Mouse (Mus musculus) heart, embryonic 13.5 days (tissue): ENCODE measurements around the gene Ssx2ip. TPM values are rescaled to one million over a fixed set of nuclear protein-coding genes. Genes with fewer than 3 reads are reported as not detected.

Experiments used
- ATAC-seq: fragments of 200-750 bp; cut with Nextera tagmentation; 2 replicates; pipeline ENCODE4 v1.8.0; 2017; ENCODE audit warnings: moderate TSS enrichment; ENCODE audit not compliant: insufficient number of reproducible peaks, low FRiP score, low TSS enrichment; ENCODE audit errors: extremely low read depth
- H3K27ac ChIP-seq: fragments of 300-500 bp; sonication (generic); replicated peaks from 2 replicates; pipeline ENCODE4 v1.5.1; 2015; ENCODE audit warnings: moderate library complexity, mild to moderate bottlenecking, inconsistent platforms
- H3K27me3 ChIP-seq: fragments of 300-500 bp; sonication (generic); replicated peaks from 2 replicates; pipeline ENCODE4 v1.6.1; 2015; ENCODE audit warnings: mild to moderate bottlenecking, inconsistent platforms
- H3K36me3 ChIP-seq: fragments of 300-500 bp; sonication (generic); 2 replicates; pipeline ENCODE4 v1.6.1; 2015; ENCODE audit warnings: mild to moderate bottlenecking, inconsistent platforms
- H3K4me1 ChIP-seq: fragments of 300-500 bp; sonication (generic); 2 replicates; pipeline ENCODE4 v1.6.1; 2015; ENCODE audit warnings: inconsistent platforms
- H3K4me2 ChIP-seq: fragments of 300-500 bp; sonication (generic); 2 replicates; pipeline ENCODE4 v1.6.1; 2015; ENCODE audit warnings: inconsistent platforms, mild to moderate bottlenecking, moderate library complexity
- H3K4me3 ChIP-seq: fragments of 300-500 bp; sonication (generic); 2 replicates; pipeline ENCODE4 v1.5.1; 2015; ENCODE audit warnings: moderate library complexity, mild to moderate bottlenecking, inconsistent platforms
- H3K9ac ChIP-seq: fragments of 300-500 bp; sonication (generic); 2 replicates; pipeline ENCODE4 v1.6.1; 2015; ENCODE audit warnings: inconsistent platforms, mild to moderate bottlenecking, moderate library complexity
- H3K9me3 ChIP-seq: fragments of 300-500 bp; sonication (generic); 2 replicates; pipeline ENCODE4 v1.6.1; 2016; ENCODE audit warnings: inconsistent platforms
- WGBS: fragments of 180-500 bp; shearing (Covaris S2); methylation state at CpG from one replicate; pipeline ENCODE4 v1.1.7; 2015; ENCODE audit warnings: mixed read lengths; 5-methylcytosine and 5-hydroxymethylcytosine counted together
- polyA plus RNA-seq: library from polyadenylated mRNA; unstranded; fragments of >200 nt; fragmentation: Nextera tagmentation; extraction: Ambion mirVana; gene quantifications from 2 replicates; pipeline ENCODE4 v1.2.1, GENCODE M21; 2015

The Ssx2ip gene
- polyA plus RNA-seq, 1 experiment from 2014 or later: 18.7 TPM

GRCm38 (mm10) chr3:146379740-146380466 is 24.5 kb upstream of the Ssx2ip start:
- Histone ChIP-seq H3K27ac (no peak overlapping the region), H3K9me3 (peaks cover 7% of the 10 kb centered on the region; the same call in 1 of the 2 replicates), H3K4me3 (no peak overlapping the region), H3K36me3 (no peaks in the 10 kb centered on the region), H3K9ac (no peak overlapping the region), H3K4me1 (peaks cover 7% of the 10 kb centered on the region; the same call in 1 of the 2 replicates), H3K4me2 (no peak overlapping the region), H3K27me3 (no peaks in the 10 kb centered on the region)
- no peak for ATAC-seq
- WGBS: 49% methylated on average over 9 of the region's 9 CpGs

DNA sequence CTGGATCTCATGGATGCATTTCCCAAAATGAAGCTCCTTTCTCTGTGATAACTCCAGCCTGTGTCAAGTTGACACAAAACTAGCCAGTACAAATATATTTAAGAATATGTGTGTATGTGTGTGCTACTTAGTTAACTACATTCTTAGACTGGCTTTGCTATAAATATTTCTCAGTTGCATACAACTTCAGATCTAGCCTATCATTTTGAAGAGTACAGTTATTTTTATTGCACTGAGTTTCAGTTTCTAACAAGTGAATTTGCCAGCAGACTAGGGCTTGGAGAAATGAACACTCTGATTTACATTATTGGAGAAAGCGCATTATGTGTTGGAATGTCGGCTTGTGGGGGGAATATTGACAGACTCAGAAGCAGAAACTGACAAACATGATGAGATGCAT is 23.6 kb upstream of the Ssx2ip start:
- no peak overlapping the region for H3K4me2 ChIP-seq
- H3K4me3 ChIP-seq: no peak overlapping the region
- 88% methylated on average over 2 of the region's 2 CpGs for WGBS
- ATAC-seq: no peak
- no peaks in the 10 kb centered on the region for H3K27me3 ChIP-seq
- H3K9me3 ChIP-seq: peaks cover 7% of the 10 kb centered on the region; the same call in 1 of the 2 replicates
- no peak overlapping the region for H3K9ac ChIP-seq
- H3K4me1 ChIP-seq: peaks cover 7% of the 10 kb centered on the region; the same call in 1 of the 2 replicates
- H3K27ac ChIP-seq: no peak overlapping the region
- no peaks in the 10 kb centered on the region for H3K36me3 ChIP-seq

GRCm38 (mm10) chr3:146381471-146381870 is 23.0 kb upstream of the Ssx2ip start:
- Histone ChIP-seq H3K4me1 (peaks cover 7% of the 10 kb centered on the region; the same call in 1 of the 2 replicates), H3K4me2 (no peak overlapping the region), H3K4me3 (no peak overlapping the region), H3K27me3 (no peaks in the 10 kb centered on the region), H3K36me3 (no peaks in the 10 kb centered on the region), H3K27ac (no peak overlapping the region), H3K9ac (no peak overlapping the region), H3K9me3 (peaks cover 7% of the 10 kb centered on the region; the same call in 1 of the 2 replicates)
- 87% methylated on average over 9 of the region's 9 CpGs for WGBS
- ATAC-seq: no peak

DNA sequence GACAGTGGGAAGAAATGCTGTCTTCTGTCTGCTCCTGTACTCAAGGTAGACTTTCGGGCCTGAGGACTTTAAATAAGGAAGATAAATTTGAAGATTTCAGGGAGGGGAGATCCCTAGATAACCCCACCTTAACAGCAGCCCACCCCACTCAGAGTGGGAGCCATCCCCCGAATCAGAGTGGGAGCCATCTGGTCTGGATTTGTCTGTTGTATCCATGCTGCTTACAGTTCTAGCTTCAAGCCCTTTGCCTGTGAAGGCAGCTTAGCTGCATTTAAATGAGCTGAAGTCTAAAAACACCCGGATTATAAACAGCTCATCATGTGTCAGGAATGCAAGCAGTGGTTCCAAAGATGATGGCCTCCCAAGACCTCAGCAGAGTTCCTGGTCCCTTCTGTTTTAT is 17.6 kb upstream of the Ssx2ip start:
- H3K4me3 ChIP-seq: no peak overlapping the region
- H3K4me2 ChIP-seq: no peak overlapping the region
- peaks cover 7% of the 10 kb centered on the region; the same call in 1 of the 2 replicates for H3K9me3 ChIP-seq
- WGBS: 62% methylated on average over 3 of the region's 3 CpGs
- H3K27me3 ChIP-seq: no peaks in the 10 kb centered on the region
- no peak for ATAC-seq
- H3K36me3 ChIP-seq: no peaks in the 10 kb centered on the region
- no peak overlapping the region for H3K27ac ChIP-seq
- no peak overlapping the region for H3K9ac ChIP-seq
- no peaks in the 10 kb centered on the region for H3K4me1 ChIP-seq

GRCm38 (mm10) chr3:146392656-146393321 is 11.7 kb upstream of the Ssx2ip start:
- H3K4me1 ChIP-seq: peaks cover 12% of the 10 kb centered on the region; the same call in 1 of the 2 replicates
- no peak overlapping the region for H3K27ac ChIP-seq
- 63% methylated on average over 19 of the region's 19 CpGs for WGBS
- peak overlapping the region; percentile 7; the same call in 1 of the 2 replicates for H3K4me3 ChIP-seq
- H3K27me3 ChIP-seq: no peaks in the 10 kb centered on the region
- peak overlapping the region; percentile 52 for H3K4me2 ChIP-seq
- 0 out of 2 replicates have a peak overlapping the region, but pooled peaks have one; percentile 9 for H3K9ac ChIP-seq
- no peaks in the 10 kb centered on the region for H3K36me3 ChIP-seq
- ATAC-seq: no peak
- no peaks in the 10 kb centered on the region for H3K9me3 ChIP-seq

GRCm38 (mm10) chr3:146393641-146394100 is 10.8 kb upstream of the Ssx2ip start:
- Histone ChIP-seq H3K36me3 (no peaks in the 10 kb centered on the region), H3K4me3 (no peak overlapping the region), H3K4me1 (peaks cover 12% of the 10 kb centered on the region; the same call in 1 of the 2 replicates), H3K9ac (0 out of 2 replicates have a peak overlapping the region, but pooled peaks have one; percentile 19), H3K27me3 (no peaks in the 10 kb centered on the region), H3K4me2 (peak overlapping the region; percentile 52), H3K27ac (no peak overlapping the region), H3K9me3 (no peaks in the 10 kb centered on the region)
- no peak for ATAC-seq
- WGBS: 16% methylated on average over 7 of the region's 7 CpGs

- Histone ChIP-seq H3K36me3 (no peaks in the 10 kb centered on the region), H3K27me3 (peaks cover 3% of the 10 kb centered on the region; the same call in 1 of the 2 replicates), H3K9ac (no peak overlapping the region), H3K4me3 (no peak overlapping the region), H3K9me3 (no peaks in the 10 kb centered on the region), H3K4me2 (no peak overlapping the region), H3K4me1 (peaks cover 12% of the 10 kb centered on the region; the same call in 1 of the 2 replicates), H3K27ac (no peak overlapping the region)
- 80% methylated on average over 6 of the region's 6 CpGs for WGBS
- no peak for ATAC-seq
Measured at GRCm38 (mm10) chr3:146396256-146396655, 8.2 kb upstream of the Ssx2ip start.

GRCm38 (mm10) chr3:146396934-146397333 is 7.5 kb upstream of the Ssx2ip start:
- WGBS: 82% methylated on average over 1 of the region's 1 CpGs
- H3K4me1 ChIP-seq: peaks cover 12% of the 10 kb centered on the region; the same call in 1 of the 2 replicates
- no peak overlapping the region for H3K27ac ChIP-seq
- no peak overlapping the region for H3K4me3 ChIP-seq
- H3K36me3 ChIP-seq: no peaks in the 10 kb centered on the region
- H3K4me2 ChIP-seq: no peak overlapping the region
- ATAC-seq: no peak
- H3K9ac ChIP-seq: no peak overlapping the region
- H3K27me3 ChIP-seq: peaks cover 3% of the 10 kb centered on the region; the same call in 1 of the 2 replicates
- no peaks in the 10 kb centered on the region for H3K9me3 ChIP-seq

DNA sequence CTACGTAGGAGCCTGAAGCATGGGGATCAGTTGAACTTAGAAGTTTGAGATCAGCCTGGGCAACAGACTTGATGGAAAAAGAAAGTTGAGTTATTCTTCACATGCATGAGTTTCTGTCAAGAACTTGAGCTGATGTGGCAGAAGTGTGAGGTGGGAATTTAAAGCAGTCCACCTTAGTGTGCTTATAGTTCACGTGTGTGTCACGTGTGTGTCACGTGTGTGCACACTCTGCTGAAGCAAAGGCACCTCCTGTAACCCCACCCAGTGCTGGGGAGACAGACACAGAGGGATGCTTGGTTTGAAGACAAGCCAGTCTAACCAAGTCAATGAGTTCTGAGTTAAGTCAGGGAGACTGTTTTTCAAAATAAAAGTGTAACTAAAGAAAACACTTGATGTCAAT is 6.6 kb upstream of the Ssx2ip start:
- H3K9ac ChIP-seq: no peak overlapping the region
- no peak overlapping the region for H3K27ac ChIP-seq
- H3K27me3 ChIP-seq: peaks cover 3% of the 10 kb centered on the region; the same call in 1 of the 2 replicates
- no peak overlapping the region for H3K4me2 ChIP-seq
- H3K36me3 ChIP-seq: no peaks in the 10 kb centered on the region
- 81% methylated on average over 4 of the region's 4 CpGs for WGBS
- peaks cover 12% of the 10 kb centered on the region; the same call in 1 of the 2 replicates for H3K4me1 ChIP-seq
- 0 out of 2 replicates have a peak, but pooled peaks cover 5% of the 10 kb centered on the region for H3K9me3 ChIP-seq
- no peak overlapping the region for H3K4me3 ChIP-seq
- ATAC-seq: no peak

- 88% methylated on average over 5 of the region's 5 CpGs for WGBS
- no peak overlapping the region for H3K27ac ChIP-seq
- H3K27me3 ChIP-seq: peaks cover 3% of the 10 kb centered on the region; the same call in 1 of the 2 replicates
- no peaks in the 10 kb centered on the region for H3K36me3 ChIP-seq
- H3K9ac ChIP-seq: no peak overlapping the region
- no peak overlapping the region for H3K4me3 ChIP-seq
- H3K9me3 ChIP-seq: peaks cover 5% of the 10 kb centered on the region; the same call in 1 of the 2 replicates
- no peak overlapping the region for H3K4me2 ChIP-seq
- no peak for ATAC-seq
- peaks cover 5% of the 10 kb centered on the region for H3K4me1 ChIP-seq
Measured at GRCm38 (mm10) chr3:146399203-146399602, 5.2 kb upstream of the Ssx2ip start.

- Histone ChIP-seq H3K4me2 (peak overlapping the region; percentile 95), H3K36me3 (no peaks in the 10 kb centered on the region), H3K4me3 (peak overlapping the region; percentile 98), H3K9me3 (peaks cover 5% of the 10 kb centered on the region; the same call in 1 of the 2 replicates), H3K4me1 (peaks cover 30% of the 10 kb centered on the region), H3K27ac (peak overlapping the region; percentile 41; the same call in 1 of the 2 replicates), H3K9ac (peak overlapping the region; percentile 93), H3K27me3 (peaks cover 3% of the 10 kb centered on the region; the same call in 1 of the 2 replicates)
- WGBS: 46% methylated on average over 3 of the region's 3 CpGs
- ATAC-seq: no peak
Measured at GRCm38 (mm10) chr3:146403770-146404169, 672 bp upstream of the Ssx2ip start.
